In the genomic region with DNA sequence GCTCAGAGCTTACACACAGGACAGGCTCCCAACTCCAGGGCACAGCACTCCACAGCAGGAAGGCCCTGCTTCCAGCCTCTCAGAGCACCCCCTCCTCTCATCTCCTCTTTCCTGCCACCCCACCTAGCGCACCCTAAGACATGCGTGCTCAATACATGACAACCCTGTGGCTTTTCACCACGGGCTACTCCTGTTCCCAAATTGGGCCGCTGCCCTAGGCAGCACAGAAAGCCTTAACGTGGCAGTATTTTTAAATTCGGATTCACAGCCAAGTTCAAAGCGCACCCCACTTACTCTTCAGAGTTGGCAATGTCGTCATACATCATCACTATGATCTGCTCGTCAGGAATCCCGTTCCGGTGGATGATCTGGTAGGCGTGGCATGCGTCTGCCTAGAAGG, we compare ENCODE assay signal across 14 mouse cellular contexts.
"Had no signal": no experiment of that assay in that cellular context is flagged by ENCODE, and none has a peak within 500 bp of the region (broad histone marks: within the 10 kb centered on the region; RNA-seq: fewer than 3 reads in every experiment).

No protein-coding gene starts in this region.

- H3K9me3 ChIP-seq: liver, embryonic 13.5 days had no signal

- H3K9ac ChIP-seq: liver, embryonic 13.5 days had no signal

- H3K27me3 ChIP-seq: liver, embryonic 13.5 days had no signal

- DNase-seq: kidney, postnatal 36 days; layer of hippocampus, postnatal 36 days; liver, embryonic 13.5 days; lung, adult 2 months; lung, postnatal 14 days; lung, postnatal 4 days; midbrain, embryonic 14.5 days; thymus, adult 2 months; thymus, postnatal 14 days; thymus, postnatal 4 days had no signal

- H3K4me2 ChIP-seq: liver, embryonic 13.5 days; midbrain, embryonic 11.5 days had no signal

- H3K27ac ChIP-seq: kidney, postnatal 0 days; left cerebral cortex, adult 2 months; liver, embryonic 13.5 days; stomach, postnatal 0 days had no signal

- H3K36me3 ChIP-seq: liver, embryonic 13.5 days had no signal

- H3K4me3 ChIP-seq: left cerebral cortex, adult 2 months; liver, embryonic 13.5 days had no signal
